Mouse (Mus musculus) Muller cell, postnatal 12 days (primary cell): Measurements from ENCODE around the gene Rft1.

Experiments used
- DNase-seq: peaks from one replicate; pipeline ENCODE4 v3.0.0-alpha.2; 2015; ENCODE audit errors: inconsistent ontology term

The Rft1 gene

DNA sequence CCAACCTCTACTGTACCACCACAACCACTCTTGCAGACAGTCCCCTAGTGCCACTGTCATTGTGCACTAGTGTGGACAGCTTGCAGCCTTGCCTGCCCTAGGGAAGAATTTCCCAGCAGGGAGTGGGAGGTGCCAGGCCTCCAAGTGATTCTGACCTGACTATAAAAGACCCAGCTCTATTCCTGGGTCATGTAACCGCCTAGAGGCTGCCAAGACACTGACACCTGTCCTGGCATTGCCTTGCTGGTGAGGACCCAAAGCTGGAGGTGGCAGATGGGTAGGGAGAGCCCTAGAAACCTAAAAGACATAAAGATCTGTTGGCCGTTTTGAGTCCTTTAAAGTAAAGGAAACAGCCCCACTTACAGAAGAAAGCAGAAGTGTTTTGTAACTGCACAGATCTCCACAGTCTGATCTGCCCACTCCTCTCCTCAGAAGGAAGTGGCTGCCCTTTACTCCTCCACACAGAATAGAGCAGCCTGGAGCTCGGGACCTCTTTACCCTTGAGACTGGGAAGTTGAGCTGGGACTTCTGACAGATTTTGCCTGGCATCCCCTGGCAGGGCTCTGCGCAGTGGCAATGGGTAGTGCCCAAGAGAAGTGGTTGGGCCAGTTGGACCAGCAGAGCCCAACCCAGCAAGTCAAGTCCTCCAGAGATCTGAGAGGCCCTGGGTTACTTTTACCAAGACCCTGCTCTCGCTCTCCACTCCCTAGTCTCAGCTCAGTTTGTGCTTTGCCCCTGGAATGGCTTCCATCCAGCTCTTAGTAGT, 23.2 kb upstream of the Rft1 start:
- no peak for DNase-seq

DNA sequence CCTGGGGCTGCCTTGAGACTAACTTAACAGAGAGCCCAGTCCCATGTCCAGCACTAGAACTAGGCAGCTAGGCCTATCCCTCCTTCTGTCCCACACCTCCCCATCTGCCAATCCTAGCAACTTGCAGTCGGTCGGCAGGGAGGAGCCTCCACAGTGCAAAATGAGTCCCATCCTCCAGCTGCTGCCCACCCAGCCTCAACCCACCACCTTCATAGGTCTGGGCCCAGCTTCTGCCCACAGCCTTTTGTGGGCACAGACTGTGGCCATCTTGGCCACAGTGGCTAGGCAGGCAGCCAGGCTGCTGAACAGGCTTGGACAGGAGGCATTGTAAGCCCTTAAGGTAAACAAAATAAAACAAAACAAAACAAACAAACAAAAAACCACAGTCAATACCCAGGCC, 22.3 kb upstream of the Rft1 start:
- no peak for DNase-seq

DNA sequence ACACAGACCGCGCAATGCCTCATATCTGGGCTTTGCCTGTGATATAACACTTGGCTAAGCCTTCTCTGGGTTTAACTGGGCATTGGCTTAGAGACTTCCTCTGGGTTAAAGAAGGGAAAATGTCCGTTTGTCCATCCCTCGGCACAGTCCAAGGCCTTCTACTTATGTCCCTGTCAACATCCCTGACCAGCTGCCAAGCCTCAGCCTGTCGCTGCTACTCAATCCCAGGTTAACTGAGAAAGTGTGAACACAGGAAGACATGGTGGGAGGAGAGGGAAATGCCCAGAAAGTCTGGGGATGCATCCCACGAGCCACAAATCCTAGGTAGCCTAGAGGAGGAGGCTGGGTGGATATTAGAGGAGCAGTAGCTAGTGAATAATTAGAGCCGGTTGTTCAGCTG, 20.5 kb upstream of the Rft1 start:
- DNase-seq, result no peak

DNA sequence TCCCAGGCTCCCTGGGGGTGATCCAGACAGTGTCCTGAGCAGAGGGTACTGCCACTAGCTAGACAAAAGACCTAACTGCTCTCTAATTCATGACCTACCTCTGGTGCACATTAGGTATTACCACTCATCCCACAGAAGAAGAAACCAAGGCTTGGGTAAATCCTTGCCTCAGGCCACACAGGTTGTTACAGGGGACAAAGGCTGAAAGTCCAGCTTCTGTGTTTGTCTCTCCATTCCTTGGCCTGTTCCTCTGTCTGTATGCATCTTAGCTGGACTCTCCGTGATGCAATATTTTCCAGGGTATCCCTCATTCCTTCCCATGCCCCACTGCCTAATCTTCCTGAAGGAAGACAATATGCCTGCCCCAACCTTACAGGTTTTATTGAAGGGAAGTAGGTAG, 19.7 kb upstream of the Rft1 start:
- no peak for DNase-seq

DNA sequence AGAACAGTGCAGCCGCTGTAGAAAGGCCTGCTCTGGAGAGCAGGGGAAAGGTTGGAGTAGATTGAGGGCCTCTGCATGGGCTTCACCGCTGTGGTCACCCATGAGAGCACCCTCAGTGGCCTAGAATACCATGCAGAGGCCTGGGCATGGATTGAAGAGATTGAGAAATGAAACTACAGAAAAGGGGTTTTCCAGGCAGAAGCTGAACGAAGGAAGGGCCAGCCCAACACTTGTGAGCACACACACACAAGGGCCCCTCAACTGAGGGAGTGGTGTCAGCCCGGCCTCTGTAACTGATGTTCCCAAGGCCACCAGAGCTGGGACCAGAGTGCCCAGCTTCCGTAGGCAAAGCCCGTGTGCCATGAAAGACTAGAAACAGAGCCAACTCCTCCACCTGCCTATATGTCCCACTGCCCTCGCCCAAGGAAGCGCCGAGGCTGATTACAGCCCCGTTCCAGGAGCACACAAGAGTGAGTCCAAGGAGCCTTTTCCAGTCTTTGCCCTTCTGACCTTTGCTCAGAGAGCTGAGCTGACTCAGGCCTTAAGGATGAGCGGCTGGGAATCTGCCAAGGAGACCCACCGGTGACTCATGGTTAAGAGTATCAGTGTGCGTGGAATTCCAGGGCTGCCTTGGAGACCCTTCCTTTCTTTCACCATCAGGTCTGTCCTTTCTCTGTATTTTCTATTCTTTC, 18.8 kb upstream of the Rft1 start:
- DNase-seq, result peak; percentile 52

DNA sequence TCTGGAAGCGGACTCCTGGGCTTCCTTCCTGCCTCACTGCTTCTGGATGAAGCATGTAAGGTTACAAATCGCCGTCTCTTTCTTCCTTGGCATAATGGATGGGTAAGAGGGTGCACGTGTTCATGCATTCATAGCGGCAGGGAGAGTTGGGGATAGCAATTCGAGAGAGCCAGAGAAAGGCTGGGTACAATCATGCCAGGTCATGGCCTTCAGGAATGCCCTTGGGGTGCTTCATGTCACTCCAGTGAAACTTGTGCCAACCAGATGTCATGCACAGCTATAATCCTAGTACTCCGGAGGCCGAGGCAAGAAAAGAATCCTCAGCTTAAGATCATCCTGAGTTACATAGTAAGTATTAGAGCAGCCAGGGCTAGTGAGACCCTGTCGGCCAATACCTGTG, 17.7 kb upstream of the Rft1 start:
- DNase-seq, result no peak

DNA sequence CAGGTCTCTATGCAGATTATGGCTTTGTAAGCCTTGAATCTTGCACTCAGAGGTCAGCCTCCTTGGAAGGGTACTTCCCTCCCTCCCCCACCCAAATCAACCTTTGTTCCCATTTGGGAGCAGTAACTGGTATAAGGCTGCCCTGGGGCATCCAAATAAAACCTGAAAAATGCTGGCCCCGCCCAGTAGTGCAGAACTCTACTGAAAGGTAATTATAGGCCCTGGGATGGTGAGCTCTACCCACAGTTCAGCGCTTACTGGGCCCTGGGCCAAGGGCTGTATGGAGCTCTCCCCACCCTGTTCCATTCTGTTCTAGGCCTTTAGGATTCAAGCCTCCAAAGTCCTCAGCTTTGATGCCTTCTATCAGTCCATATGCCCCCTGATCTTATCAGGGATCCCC, 17.1 kb upstream of the Rft1 start:
- no peak for DNase-seq

DNA sequence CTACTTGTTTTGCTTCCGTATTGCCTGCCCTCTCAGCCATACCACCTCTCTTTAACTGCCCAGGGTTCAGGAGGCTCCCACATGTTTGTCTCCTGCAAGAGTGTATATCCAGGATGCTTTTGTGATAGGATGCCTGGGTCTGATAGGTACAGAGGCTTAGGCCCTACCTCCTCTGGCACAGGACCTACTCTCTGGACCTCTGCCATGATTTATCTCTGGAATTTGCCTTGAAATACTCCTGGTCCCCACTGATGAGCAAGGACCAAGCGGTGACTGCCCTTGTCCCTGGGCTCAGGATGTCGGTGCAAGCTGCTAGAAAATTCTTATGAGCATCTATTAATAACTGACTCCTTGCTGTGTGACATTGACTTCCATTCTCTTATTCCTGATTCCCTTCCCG, 16.2 kb upstream of the Rft1 start:
- DNase-seq, result no peak

DNA sequence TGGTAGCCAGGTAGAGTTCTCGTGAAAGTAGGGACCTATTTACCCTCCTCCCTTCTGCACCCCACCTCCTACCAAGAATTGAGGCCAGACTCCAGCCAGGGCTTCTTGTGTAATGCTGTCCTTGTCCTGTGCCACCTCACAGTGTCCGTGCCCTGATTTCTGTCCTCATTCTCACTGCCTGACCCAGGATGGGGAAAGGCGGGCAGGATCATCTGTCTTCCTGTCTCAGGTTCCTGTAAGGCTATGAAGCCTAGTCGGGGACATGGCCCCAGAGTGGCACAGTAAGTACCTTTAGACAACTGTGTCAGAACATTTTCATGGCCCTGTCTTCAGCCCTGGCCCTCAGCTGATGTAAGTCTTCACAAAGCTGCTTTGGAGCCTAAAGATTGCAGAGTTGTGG, 15.5 kb upstream of the Rft1 start:
- DNase-seq, result no peak

DNA sequence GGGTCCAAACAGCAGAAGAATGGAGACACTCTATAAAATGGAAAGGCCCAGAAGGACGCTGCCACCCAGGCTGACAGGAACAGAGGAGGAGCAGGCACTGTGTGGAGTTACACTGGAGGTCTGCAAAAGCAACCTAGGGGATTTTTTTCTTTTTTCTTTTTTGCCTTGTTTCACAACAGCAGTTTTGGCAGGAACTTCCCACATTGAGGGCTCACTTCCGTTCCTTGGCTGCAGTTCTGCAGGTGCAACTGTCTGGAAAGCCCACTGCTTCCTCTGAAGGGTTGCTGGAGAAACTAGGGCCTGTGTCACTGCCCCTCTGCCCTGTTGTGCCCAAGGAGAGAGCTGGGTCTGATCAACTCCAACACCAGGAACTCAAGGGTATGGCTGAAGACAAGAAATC, 12.4 kb upstream of the Rft1 start:
- DNase-seq, result no peak

DNA sequence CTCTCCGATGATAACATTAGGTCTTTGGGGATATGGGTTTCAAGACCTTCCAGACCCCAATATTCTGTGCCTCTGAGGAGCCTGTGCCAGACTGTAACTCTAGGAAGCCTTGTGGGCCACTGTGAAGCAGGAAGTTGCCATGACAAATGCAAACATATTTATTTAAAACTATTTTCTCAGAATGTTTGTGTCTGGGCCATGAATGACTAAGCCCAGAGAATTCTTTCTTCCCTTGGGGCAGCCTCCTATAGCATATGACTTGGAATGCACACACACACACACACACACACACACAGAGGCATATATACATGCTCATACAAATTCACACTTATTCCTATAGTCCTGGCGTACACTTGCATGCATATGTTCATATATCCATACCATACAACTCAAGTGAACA, 10.1 kb upstream of the Rft1 start:
- DNase-seq, result no peak

DNA sequence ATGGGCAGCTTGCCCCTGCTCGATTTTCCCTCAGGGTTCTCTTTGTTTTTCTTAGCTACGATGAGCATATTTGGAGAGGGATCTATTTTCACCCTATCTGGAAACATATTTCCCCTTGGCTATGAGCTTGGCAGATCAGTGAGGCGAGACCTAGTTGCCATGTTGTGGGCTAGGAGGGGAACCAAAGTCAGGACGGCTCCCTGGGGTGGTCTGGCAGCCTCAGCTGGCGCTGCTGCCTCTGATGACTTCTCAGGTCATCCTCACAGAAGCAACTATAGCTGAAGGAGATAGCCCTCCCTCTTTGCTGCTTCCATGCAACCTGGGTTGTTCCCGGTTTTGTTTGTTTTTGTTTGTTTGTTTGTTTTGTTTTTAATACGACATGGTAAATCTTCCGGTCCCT, 9.1 kb upstream of the Rft1 start:
- no peak for DNase-seq

DNA sequence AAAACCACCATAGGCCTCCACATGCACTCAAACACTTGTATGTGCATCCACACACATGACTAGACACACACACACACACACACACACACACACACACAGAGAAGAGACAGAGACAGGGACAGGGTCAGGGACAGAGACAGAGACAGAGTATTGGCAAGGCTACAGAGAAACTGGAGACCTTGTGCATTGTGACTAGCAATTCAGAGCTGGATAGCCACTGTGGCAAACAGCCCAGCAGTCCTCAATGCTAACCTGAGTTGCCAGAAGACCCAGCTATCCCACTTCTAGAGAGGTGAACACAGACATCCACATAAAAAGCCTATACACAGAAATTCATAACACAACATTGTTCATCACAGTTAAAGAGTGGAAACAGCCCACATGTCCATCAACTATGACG, 7.7 kb upstream of the Rft1 start:
- DNase-seq, result no peak

DNA sequence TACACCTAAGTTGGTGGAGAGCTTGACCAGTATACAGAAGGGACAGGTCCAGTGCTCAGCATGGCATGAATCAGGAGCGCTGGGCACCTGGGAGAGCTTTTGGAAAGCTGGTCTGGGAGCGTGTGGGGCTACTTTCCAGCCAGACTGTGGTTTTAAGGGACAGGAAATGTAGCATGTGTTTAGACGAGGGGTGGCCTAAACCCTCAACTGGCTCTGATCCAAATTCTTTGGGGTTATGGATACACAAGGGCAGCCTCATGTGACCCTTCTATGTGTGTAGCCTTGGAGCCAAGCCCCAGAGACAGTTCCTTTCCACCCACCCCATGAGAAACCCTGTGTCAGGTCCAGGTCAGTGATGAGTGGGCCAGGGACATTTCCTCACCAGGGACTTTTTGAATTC, 5.7 kb upstream of the Rft1 start:
- peak; percentile 40 for DNase-seq

DNA sequence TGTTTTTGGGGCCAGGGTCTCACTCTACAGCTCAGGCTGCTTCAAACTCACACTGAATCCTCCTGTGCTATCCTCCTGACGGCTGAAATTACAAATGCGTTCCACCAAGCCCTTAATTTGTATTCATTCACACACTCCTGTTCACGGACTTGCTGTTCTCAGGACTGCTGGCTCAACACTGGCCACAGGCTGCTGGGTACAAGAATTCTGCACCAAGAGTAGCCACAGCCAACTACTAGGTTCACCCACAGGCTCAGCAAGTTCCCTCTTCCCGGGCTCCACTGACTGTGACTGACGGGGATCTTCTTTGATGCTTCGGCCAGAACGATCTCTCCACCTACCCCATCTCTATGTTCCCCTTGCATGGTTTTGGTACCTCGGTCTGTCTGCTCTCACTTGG, 4.4 kb upstream of the Rft1 start:
- DNase-seq, result no peak

DNA sequence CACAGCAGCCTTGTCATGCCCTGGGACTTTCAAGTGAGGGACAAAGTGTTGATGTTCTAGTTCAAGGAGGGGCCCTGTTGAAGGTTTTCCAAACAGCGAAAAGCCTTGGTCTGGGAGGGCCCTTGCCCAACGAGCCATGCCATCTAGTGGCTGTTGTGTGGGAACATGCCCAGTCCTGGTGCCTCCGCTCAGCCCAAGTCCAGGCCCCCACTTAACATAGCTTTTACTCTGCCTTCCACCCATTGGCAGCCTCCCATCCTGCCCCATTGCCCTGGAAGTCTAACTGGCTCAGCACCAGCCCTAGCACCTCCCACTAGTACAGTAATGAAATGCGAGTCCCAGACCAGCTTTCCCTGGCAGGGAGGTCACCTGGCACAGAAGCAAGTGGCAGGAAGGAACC, 3.2 kb upstream of the Rft1 start:
- peak; percentile 92 for DNase-seq

DNA sequence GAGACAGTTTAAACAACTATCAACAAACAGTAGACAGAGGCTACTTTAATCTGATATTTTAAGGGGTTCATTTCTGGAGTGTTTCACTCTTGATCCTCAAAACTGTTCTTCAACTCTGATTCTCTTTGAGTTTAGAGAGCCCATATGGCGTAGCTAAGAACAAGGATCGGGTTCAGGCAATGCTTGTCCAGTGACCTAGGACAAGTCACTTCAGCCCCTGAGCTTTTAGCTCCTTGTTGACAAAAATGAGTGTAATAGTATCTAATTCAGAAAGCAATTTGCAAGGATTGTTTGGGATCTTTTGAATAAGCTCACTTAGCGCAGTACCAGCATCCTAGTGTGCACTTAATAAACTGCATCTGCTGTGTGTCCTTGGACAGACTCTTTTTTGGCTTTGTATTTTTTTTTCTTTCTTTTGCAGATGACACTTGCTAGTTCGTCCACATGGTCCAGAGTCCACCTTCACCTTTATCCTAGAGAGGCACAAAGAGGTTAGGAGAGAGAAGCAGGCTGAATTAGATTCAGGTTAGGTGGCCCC, 600 bp downstream of the Rft1 start:
- DNase-seq, result peak; percentile 24

DNA sequence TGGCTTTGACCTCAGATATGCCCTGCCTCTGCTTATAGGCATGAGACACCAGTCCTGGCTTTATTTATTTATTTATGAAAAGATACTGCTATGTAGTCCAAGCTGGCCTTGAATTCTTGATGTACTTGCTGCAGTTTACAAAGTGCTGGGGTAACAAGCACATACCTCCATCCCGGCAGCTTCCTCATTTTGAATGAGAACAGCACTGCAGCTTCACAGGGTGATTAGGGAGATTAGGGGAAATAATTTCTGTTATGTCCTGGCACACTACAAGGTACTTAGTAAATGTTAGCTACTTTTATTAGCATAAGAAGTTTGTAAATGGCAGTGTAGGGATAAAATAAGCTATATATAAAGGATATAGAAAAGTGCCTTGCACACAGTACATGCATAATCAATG, 1.4 kb downstream of the Rft1 start:
- no peak for DNase-seq

DNA sequence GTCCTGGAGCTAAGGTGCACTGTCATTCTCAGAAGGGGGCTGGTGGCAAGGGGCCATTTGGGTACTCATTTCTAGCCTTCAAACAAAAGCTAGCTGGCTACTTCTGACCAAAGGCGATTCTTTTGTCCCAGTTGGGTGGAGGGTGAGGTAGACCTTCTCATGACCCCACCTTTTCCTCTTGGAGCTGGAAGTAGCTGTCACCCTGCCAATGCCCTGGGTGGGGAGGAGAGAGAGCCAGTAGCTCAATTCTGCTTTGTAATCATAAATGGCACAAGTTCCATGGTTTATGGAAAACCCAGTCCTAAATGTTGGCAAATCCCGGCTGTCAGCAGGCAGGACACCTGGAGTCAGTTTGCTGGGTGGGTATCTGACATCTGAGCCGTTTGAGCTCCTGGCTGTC, 11.9 kb downstream of the Rft1 start:
- DNase-seq, result peak; percentile 31

DNA sequence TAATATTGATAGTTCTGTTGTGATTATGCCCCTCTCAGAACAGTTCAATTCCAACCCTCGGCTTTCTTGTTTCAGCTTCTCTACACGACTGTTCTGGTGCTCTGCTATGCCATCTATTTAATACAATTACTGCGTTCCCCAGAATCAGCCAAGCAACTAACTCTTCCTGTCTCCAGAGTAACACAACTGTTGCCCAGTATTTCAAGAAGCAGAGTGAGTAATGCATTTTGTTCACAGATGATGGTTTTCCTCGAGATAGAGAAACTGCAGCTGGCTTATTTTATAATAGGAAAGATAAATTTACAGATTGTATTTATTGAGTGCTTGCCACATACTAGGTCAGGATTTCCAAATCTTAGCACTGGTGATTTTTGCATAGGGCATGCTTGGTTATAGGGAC, 12.4 kb downstream of the Rft1 start:
- DNase-seq, result peak; percentile 37

DNA sequence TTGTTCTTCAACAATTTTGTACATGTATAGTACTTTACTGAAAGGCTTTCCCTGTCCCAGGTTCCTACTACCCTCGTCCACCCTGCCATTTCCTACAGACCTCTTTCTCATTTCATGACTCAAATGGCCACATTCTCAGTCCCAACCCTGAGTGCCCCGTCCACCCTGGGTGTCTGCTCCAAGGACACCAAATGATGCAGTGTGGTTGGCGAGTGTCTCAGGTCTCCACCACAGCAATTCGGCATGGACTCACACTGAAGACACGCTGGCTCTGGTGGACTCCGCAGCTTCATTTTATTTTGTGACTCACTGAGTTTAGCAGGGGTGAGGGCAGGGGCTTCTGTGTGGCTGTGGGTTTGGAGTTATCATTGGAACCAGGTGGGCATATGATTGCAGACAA, 16.0 kb downstream of the Rft1 start:
- no peak for DNase-seq

DNA sequence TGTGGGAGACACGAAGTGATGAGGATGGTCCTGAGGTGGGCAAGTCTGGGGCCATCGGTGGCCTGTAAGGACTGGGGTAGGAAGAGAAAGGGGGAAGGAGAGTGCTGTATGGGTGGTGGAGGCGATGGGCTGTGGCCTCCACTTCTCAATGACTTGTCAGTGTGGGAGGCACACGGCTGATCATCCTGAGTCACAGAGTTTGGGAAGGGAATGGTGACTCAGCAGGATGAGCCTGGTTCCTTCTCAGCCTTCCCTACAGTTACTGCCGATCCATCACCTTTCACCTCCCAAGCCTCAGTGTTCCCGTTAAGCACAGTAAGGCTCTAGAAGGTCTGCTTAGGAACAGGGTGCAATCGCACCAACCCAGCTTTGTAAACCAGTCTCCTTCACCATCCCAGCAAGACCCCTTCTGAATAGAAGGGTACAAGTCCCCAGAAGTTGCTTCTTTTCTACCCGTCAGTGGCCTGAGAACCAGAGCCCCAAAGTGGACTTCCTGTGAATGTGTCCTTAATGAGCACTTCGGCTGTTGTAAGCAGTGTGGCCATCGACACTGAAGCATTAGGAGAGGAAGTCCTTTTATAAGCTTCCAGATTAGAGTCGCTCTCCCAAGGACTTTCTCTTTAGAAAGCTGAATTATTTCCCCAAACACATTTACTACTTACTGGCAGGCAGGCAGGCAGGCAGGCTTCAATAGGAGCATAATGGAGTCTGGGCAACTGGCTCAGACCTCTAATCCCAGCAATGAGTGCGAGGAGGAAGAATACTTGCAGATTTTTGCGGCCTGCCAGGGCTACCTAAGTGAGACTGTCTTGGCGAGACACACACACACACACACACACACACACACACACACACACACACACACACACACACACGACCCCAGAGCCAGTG, 17.2 kb downstream of the Rft1 start:
- DNase-seq, result peak; percentile 40

DNA sequence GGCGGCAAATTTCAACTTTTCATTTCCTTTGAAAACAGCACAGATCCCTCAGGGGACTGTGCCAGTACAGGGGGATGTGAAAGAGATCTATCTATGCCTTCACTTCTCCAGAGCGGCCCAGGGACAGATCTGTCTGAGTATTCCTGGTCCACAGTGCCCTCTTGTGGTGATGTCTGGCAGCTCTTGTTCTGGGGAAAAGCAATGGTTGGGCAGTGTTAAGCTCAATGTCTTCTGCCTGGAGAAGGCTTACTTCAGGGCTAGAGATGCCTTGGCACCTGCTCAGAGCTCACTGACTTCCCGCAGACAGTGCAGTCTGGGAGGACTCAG, 17.8 kb downstream of the Rft1 start:
- DNase-seq, result peak; percentile 81
